Mouse (Mus musculus) thymus, postnatal 4 days (tissue): ENCODE measurements around the gene 1700003E16Rik.

ENCODE experiments used
- DNase-seq: peaks from one replicate; pipeline ENCODE4 v3.0.0; 2021

The 1700003E16Rik gene

DNA sequence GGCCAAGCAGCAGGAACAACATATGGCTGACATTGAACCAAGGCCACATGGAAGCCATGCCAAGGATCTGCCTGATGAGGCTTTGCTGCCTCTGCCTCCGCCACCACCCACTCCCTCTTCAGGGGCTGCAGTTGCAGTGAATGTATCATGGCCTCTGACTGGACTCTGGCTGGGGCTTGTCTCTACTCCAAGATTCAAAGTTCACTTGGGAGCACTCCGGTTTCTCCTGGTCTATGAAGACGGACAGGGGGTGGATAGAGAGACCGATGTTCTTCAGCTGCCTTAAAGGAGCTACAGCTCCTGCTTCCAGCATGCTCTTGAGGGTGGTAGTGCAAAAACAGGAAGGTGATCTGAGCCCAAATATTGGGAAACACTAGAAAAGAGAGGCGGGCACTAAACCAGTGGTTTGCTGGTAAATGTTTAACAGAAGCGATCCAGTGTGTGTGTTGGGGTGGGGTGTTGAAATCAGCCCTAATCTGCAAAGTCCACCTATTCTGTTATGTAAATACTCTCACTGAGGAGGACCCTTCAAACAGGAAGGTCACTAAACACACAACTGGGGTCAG is 24.7 kb upstream of the 1700003E16Rik start:
- DNase-seq: no peak

DNA sequence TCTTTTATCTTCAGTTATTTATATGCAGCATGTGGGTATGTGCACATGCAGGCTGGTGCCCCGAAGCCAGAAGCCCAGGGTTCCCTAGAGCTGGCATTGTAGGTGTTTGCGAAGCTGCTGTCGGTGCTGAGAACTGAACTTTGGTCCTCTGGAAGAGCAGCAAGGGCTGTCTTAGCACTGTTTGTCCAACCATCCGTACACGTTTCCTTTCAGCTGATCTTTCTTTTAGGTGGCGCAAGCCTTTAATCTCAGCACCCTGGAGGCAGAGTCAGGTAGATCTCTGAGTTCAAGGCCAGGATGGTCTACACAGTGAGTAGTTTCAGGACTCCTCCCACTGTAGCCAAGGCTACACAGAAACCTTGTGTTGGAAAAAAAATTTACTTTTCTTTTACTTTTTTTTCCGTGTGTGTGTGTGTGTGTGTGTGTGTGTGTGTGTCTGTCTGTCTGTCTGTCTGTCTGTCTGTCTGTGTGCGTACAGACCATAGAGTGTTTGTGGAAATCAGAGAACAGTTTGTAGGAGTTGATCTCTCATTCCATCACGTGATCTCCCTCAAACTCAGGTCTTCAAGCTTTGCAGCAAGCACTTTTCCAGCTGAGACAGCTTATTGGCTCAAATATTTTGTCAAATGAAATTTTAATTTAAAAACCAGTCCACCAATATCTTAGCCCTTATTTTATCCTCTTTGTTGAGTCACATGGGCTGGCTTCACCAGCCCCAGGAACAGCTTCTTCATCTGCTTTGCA is 23.9 kb upstream of the 1700003E16Rik start:
- no peak for DNase-seq

- no peak for DNase-seq
Observed at GRCm38 (mm10) chr6:83134226-83134625, 22.0 kb upstream of the 1700003E16Rik start.

- no peak for DNase-seq
Observed at GRCm38 (mm10) chr6:83134951-83135513, 21.2 kb upstream of the 1700003E16Rik start, which contains the start of gene Rtkn. Rtkn (plus strand) TSS chr6:83135463.

- DNase-seq: peak; percentile 50
Observed at GRCm38 (mm10) chr6:83135571-83136161, 20.5 kb upstream of the 1700003E16Rik start.

DNA sequence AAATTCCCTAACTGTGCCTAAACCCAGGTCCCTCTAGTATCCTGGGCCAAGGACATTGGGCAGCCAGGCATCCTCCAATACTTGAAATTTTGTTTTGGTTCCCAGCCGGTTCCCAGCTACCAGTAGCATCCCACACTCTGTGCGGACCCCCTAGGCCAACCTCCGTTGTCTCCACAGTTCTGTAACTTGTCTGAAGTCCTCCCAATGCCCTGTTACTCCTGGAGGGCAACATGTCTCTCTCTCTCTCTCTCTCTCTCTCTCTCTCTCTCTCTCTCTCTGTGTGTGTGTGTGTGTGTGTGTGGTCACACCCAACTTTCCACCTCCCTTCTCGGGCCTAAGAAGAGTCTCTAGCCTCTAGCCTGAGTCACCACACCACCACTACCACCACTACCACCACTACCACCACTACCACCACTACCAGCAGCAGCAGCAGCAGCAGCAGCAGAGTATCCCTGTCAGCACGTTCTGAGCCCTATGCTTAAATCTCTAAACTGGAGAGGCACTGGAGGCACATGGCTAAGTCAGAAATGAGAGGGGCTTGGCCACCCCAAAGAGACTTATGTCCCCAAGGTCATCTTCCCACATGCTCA is 19.8 kb upstream of the 1700003E16Rik start:
- no peak for DNase-seq

DNA sequence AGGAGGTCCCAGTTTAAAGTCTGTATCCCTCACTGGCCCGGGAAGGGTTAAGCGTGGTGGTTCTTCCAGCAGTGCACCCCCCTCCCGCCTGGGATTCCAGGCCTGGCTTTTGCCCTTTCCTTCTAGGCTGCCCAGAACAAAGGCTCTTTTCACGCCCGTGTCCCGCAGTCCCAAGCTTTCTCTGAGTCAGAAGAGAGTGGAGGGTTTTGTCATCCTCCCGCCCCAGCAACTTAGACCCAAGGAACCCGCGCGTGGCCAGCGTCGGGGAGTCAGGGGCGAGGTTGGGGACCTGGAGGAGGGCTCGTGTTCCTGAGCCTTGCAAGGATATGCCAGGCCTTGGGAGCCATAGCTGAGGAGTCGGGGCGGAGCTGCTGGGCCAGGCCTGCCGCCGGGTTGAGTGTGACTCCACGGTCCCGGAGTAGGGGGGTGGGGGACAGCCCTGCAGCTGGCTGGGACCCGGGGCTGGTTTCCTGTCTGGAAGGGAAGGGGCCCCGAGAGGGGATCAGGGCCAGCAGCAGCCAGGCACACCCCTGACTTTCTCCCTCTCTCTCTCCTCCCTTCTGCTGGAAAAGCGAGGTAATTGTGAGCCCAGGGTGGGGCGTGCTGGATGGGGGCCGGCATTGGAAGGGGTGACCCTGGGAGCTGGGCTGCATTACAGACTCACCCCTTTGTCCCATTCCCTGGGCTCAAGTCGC is 19.2 kb upstream of the 1700003E16Rik start:
- DNase-seq: peak; percentile 85

DNA sequence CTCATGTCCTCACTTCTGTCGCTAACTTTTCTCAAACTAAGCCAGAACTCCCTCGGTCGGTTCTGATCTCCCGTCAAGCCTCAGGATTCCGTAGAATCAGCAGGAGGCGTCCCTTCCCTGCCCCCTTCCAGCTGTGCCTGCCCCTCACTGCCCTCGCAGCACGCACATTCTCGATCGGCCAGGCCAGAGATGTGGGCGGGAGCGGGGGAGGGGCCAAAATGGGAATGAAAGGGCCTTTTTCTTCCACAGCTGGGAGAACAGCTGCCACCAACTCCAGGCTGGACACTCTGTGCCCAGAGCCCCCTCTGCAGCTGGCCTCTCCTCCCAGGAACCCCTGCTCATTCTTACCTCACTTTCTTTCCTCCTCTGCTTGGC is 18.6 kb upstream of the 1700003E16Rik start:
- DNase-seq: peak; percentile 65

DNA sequence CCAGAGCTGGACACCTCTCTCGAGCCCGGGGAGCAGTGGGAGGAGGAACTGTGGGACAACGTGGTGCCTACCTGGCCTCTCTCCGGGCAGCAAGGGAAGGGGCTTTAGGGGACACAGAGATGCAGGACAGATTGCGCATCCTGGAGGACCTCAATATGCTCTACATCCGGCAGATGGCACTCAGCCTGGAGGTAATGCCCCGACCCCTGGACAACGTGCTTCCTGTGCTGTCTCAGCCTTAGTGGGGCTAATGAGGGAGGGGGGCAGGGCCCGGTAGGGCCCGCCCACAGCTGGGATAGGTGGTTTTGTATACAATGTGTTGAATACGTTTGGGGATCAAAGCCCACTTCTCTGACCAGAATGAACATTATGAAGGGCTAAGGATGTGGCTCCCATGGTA is 18.1 kb upstream of the 1700003E16Rik start:
- DNase-seq: peak; percentile 52

GRCm38 (mm10) chr6:83140044-83140443 is 16.2 kb upstream of the 1700003E16Rik start:
- no peak for DNase-seq

DNA sequence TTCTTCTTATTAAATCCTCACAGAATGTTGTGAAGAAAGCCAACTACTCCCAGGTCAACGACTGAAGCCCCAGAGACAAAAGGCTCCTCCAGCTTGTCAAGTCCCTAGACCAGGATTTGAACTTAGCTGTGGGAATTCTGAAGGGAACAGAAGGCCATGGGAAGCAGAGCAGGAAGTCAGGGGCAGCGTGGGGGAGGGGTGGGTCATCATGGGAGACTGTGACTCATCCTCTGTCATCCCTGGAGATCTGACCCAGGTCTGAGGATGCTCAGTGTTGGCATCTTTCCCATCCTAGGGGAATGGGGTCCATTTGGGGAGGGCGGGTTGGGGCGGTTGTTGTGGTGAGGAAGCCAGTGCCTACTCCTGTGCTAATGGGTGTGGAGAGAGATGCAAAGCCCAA is 14.6 kb upstream of the 1700003E16Rik start:
- DNase-seq: no peak

- peak; percentile 63 for DNase-seq
Observed at GRCm38 (mm10) chr6:83142211-83142731, 13.9 kb upstream of the 1700003E16Rik start.

DNA sequence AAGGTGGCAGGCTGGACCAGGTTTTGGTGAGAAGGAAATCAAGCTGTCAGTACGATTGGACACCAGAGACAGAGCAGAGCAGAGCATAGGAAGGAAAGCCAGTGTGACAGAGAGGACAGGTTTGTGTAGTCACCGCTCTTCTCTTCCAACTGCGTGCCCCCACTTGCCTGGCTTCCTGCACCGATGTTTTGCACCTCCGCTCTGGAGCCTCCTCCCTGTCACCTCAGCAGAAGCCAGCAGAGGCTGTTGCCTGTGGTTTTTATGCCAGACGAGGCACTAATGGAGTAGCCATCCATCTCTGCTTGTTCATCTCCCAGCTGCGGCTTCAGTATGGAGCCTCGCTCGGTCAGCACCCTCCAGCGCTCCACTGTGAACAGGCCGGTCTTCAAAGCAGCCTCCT is 13.3 kb upstream of the 1700003E16Rik start:
- no peak for DNase-seq

DNA sequence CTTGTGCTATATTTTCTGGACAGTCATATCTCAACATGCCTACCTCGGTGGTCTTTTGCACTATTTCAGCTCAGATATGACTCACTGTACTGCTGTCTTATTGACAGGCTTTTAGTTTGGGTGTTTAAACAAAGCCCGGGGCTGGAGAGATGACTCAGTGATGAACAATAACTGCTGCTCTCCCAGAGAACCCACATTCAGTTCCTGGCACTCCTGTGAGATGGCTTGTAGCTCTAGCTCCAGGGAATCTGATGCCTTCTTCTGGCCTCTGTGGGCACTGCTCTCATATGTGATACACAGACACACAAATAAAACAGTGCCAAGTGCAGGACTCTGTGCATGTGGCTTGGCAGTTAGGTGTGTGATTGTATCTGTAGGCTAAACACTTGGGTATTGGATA is 11.0 kb upstream of the 1700003E16Rik start:
- no peak for DNase-seq

DNA sequence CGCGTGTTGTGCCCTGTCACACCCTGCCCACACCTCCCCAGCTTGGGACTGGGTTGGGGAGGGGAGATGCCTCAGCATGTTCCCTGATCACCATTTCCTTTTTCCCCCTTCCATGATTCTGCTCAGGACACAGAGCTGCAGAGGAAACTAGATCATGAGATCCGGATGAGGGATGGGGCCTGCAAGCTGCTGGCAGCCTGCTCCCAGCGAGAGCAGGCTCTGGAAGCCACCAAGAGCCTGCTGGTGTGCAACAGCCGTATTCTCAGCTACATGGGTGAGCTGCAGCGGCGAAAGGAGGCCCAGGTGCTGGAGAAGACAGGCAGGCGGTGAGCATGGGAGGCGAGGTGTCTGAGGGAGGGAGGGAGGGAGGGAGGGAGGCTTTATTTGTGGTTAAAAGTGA is 10.4 kb upstream of the 1700003E16Rik start:
- no peak for DNase-seq

DNA sequence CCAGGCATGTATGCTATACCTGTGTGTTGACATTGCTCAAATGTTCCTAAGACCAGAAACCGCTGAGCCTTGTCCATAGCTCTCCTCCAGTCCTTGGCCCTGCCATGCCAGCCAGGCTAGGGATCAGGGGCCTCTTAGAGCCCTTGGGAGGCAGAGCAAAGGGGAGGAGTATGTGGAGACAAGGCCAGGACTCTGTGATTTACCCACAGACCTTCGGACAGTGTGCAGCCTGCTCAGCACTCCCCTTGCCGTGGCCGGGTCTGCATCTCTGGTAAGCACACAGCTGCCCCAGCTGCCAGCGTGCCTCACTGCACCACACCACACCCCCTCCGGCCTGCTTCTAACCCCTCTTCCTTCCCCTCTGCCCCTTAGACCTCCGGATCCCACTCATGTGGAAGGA is 8.9 kb upstream of the 1700003E16Rik start:
- DNase-seq: no peak

GRCm38 (mm10) chr6:83151721-83152120 is 4.5 kb upstream of the 1700003E16Rik start:
- DNase-seq: no peak

- DNase-seq: no peak
Observed at GRCm38 (mm10) chr6:83153038-83153437, 3.2 kb upstream of the 1700003E16Rik start.

DNA sequence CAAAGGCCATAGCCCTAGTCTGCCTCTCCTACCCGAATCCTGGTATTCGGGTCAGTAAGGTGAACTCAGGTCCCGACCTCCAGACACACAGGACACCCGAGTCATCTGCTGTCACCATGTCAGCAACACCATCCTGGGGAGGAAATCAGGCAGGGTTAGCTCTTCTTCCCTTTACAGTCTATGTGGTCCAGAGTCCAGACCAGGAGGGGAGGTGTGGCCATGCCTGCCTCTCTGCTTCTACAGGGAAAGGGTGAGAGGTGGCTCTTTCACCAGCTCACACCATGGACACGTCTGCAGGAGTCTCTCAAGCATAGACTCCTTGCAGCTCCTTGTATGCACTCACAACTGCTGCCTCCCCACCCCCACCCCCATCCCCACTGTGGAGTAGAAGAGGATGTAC is 2.7 kb upstream of the 1700003E16Rik start:
- DNase-seq: no peak

- DNase-seq: peak; percentile 46
Observed at GRCm38 (mm10) chr6:83155552-83156238, 509 bp upstream of the 1700003E16Rik start.

- peak; percentile 66 for DNase-seq
Observed at GRCm38 (mm10) chr6:83159456-83159855, 3.3 kb downstream of the 1700003E16Rik start.

GRCm38 (mm10) chr6:83161442-83161841 is 5.2 kb downstream of the 1700003E16Rik start:
- DNase-seq: no peak
